Mouse (Mus musculus): ENCODE results near the gene Kcnq2. TPM values are rescaled to one million over a fixed set of nuclear protein-coding genes. Genes with fewer than 3 reads are reported as not detected.

Gene Kcnq2
- polyA plus RNA-seq, 1 experiment, result 0.32 TPM

DNA sequence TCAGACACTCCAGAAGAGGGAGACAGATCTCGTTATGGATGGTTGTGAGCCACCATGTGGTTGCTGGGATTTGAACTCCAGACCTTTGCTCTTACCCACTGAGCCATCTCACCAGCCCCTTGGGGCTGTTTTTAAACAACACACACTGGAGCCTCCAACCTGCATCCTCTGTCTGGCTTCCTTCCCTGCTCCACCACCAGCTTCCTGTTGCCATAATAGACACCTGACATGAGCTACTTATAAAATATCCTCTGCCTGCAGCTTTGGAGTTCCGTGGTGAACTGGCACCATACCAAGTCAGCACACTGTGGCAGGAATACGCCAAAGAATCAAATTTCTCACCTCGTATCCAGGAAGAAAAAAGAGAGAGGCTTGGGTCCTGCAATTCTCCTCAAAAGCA, 25.7 kb upstream of the Kcnq2 start:
- Histone ChIP-seq H3K4me3 (ENCODE audit: control insufficient read depth, insufficient read depth, low read length) (no peak overlapping the region), H3K36me3 (ENCODE audit: control insufficient read depth, insufficient read depth, low read length) (no peaks in the 10 kb centered on the region), H3K27ac (ENCODE audit: control insufficient read depth, insufficient read depth, low read length) (no peak overlapping the region), H3K27me3 (ENCODE audit: control insufficient read depth, insufficient read depth, low read length) (peaks cover 14% of the 10 kb centered on the region; the same call in 1 of the 2 replicates), H3K4me1 (replicated peaks; ENCODE audit: control insufficient read depth, insufficient read depth, low read length) (no peaks in the 10 kb centered on the region)
- no peak for DNase-seq
- TF ChIP-seq POLR2A (IDR thresholded peaks at IDR 0.05; ENCODE audit: control insufficient read depth, extremely low read depth, insufficient read depth, low read length, poor library complexity) (no peak), CTCF (IDR thresholded peaks at IDR 0.05; ENCODE audit: borderline replicate concordance, control insufficient read depth, extremely low read depth, insufficient read depth, low read length, poor library complexity) (no peak)
- WGBS, result 30% methylated on average over 4 of the region's 4 CpGs

DNA sequence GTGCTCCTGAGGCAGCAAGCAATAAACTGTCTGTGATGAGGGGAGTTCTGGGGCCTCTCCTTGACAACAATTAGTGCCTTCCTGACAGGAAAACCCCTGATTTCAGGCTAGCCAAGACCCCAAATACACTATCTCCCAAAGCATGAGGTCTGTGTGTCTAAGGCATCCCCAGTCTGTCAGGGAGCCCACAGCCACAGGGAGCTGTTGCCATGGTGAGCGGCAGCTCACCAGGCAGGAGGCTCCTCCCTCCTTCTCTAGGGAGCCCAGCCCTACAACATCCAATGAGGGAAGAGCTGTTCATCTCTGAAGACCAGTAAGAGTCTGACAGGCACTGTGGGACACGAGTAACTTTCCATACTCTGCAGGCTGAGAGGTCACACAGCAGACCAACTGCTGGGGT, 24.7 kb upstream of the Kcnq2 start:
- H3K27me3 ChIP-seq (ENCODE audit: control insufficient read depth, insufficient read depth, low read length), result peaks cover 14% of the 10 kb centered on the region; the same call in 1 of the 2 replicates
- no peak for DNase-seq

DNA sequence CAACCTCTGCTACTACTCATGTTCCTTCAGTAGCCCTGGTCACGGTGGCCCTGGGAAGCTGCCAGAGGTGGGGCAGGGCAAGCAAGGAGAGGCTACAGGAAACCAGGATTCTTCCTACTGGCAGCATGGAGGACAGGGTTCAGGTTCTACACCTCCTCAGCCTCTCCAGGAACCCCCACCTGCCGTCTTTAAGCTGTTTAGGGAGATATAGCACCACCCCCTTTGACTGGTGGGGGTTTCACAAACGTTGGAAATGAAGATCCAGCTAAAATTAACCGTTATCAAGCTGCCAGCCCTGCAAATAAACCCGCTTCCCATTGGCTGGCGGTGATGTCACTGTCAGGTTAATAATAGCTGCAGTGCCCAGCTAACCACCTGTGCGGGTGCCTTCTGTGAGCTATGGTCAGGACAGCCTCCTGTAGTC, 24.0 kb upstream of the Kcnq2 start:
- H3K27me3 ChIP-seq (ENCODE audit: control insufficient read depth, insufficient read depth, low read length), result peaks cover 14% of the 10 kb centered on the region; the same call in 1 of the 2 replicates
- 53% methylated on average over 7 of the region's 7 CpGs for WGBS
- no peaks in the 10 kb centered on the region for H3K36me3 ChIP-seq (ENCODE audit: control insufficient read depth, insufficient read depth, low read length)
- DNase-seq, result no peak
- no peak for TF ChIP-seq CTCF (IDR thresholded peaks at IDR 0.05; ENCODE audit: borderline replicate concordance, control insufficient read depth, extremely low read depth, insufficient read depth, low read length, poor library complexity)
- no peak for TF ChIP-seq POLR2A (IDR thresholded peaks at IDR 0.05; ENCODE audit: control insufficient read depth, extremely low read depth, insufficient read depth, low read length, poor library complexity)
- no peak overlapping the region for H3K27ac ChIP-seq (ENCODE audit: control insufficient read depth, insufficient read depth, low read length)
- H3K4me1 ChIP-seq (replicated peaks; ENCODE audit: control insufficient read depth, insufficient read depth, low read length), result no peaks in the 10 kb centered on the region
- H3K4me3 ChIP-seq (ENCODE audit: control insufficient read depth, insufficient read depth, low read length), result no peak overlapping the region

More for the DNA sequence above, 24.7 kb upstream of the Kcnq2 start:
- no peak overlapping the region for H3K4me3 ChIP-seq (ENCODE audit: control insufficient read depth, insufficient read depth, low read length)
- TF ChIP-seq POLR2A (IDR thresholded peaks at IDR 0.05; ENCODE audit: control insufficient read depth, extremely low read depth, insufficient read depth, low read length, poor library complexity) (no peak), CTCF (IDR thresholded peaks at IDR 0.05; ENCODE audit: borderline replicate concordance, control insufficient read depth, extremely low read depth, insufficient read depth, low read length, poor library complexity) (no peak)
- 40% methylated on average over 2 of the region's 2 CpGs for WGBS
- H3K4me1 ChIP-seq (replicated peaks; ENCODE audit: control insufficient read depth, insufficient read depth, low read length), result no peaks in the 10 kb centered on the region
- H3K27ac ChIP-seq (ENCODE audit: control insufficient read depth, insufficient read depth, low read length), result no peak overlapping the region
- H3K36me3 ChIP-seq (ENCODE audit: control insufficient read depth, insufficient read depth, low read length), result no peaks in the 10 kb centered on the region

DNA sequence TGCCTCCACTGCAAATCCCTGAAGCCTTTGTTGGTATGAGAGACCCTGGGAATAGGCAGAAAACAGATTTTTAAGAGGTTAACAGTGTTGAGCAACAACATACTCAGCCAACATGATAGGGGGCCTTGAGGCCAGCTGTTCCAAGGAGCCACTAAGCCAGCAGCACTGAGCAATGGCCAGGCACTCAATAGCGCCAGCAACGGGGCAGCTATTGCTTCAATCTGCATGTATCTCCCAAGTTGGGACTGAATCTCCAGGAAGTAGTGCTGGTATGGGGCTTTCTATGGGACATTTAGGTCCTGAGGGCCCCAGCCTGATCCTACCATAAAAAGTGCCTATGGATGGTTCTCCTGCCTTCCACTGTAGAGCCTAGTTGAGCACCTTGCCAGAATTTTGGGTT, 23.4 kb upstream of the Kcnq2 start:
- no peak for DNase-seq
- Histone ChIP-seq H3K4me1 (replicated peaks; ENCODE audit: control insufficient read depth, insufficient read depth, low read length) (no peaks in the 10 kb centered on the region), H3K27ac (ENCODE audit: control insufficient read depth, insufficient read depth, low read length) (no peak overlapping the region), H3K4me3 (ENCODE audit: control insufficient read depth, insufficient read depth, low read length) (no peak overlapping the region), H3K36me3 (ENCODE audit: control insufficient read depth, insufficient read depth, low read length) (no peaks in the 10 kb centered on the region), H3K27me3 (ENCODE audit: control insufficient read depth, insufficient read depth, low read length) (peaks cover 14% of the 10 kb centered on the region; the same call in 1 of the 2 replicates)
- WGBS, result 98% methylated on average over 2 of the region's 2 CpGs
- TF ChIP-seq CTCF (IDR thresholded peaks at IDR 0.05; ENCODE audit: borderline replicate concordance, control insufficient read depth, extremely low read depth, insufficient read depth, low read length, poor library complexity) (no peak), POLR2A (IDR thresholded peaks at IDR 0.05; ENCODE audit: control insufficient read depth, extremely low read depth, insufficient read depth, low read length, poor library complexity) (no peak)

DNA sequence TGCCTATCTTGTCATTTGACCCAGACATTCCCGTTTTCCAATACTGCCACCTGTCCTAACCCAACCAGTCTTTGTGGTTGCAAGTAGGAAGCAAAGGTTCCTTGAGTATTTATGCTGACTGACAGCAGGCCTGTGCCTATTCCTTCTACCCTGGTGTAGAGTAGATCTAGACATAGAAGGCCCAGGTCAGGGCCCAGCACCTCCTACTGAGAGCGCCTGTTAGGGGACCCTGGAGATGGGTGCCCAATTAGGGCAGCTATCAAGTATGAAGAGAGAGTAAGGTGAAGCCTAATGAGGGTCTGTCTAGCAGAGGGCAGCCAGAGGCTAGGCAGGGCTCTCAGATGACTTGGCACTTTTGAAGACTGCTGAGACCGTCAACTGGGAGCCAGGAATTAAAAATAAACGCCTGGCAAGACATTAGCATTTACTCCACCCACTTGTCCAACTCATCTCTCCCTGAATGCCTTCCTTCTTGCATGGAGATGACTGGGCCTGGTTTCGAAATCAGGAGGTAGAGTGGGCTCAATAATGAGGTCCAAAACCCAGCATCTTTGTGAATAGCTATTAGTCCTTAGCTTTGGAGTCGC, 22.7 kb upstream of the Kcnq2 start:
- no peaks in the 10 kb centered on the region for H3K4me1 ChIP-seq (replicated peaks; ENCODE audit: control insufficient read depth, insufficient read depth, low read length)
- no peak overlapping the region for H3K27ac ChIP-seq (ENCODE audit: control insufficient read depth, insufficient read depth, low read length)
- TF ChIP-seq POLR2A (IDR thresholded peaks at IDR 0.05; ENCODE audit: control insufficient read depth, extremely low read depth, insufficient read depth, low read length, poor library complexity), result no peak
- TF ChIP-seq CTCF (IDR thresholded peaks at IDR 0.05; ENCODE audit: borderline replicate concordance, control insufficient read depth, extremely low read depth, insufficient read depth, low read length, poor library complexity), result no peak
- WGBS, result 77% methylated on average over 6 of the region's 6 CpGs
- H3K27me3 ChIP-seq (ENCODE audit: control insufficient read depth, insufficient read depth, low read length), result peaks cover 14% of the 10 kb centered on the region; the same call in 1 of the 2 replicates
- H3K36me3 ChIP-seq (ENCODE audit: control insufficient read depth, insufficient read depth, low read length), result no peaks in the 10 kb centered on the region
- no peak overlapping the region for H3K4me3 ChIP-seq (ENCODE audit: control insufficient read depth, insufficient read depth, low read length)
- DNase-seq, result no peak

DNA sequence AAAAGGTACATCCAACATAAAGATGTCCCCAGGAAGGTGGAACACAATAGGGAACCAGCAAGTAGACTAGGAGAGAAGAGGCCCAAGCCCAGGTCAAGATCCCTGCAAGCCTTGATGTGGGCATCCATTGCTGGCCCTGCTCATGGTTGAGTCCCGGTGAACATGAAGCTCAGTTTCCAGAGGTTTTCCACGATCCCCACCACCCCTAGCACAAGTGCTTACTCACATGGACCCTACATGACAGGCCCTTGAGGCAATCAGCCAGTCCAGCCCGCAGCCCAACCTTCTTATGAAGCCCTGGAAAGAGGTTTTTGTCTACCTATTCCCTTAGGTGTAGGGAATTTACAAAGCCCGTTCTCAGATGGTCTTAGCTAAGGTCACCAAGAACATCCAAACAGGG, 22.1 kb upstream of the Kcnq2 start:
- Histone ChIP-seq H3K4me1 (replicated peaks; ENCODE audit: control insufficient read depth, insufficient read depth, low read length) (no peaks in the 10 kb centered on the region), H3K27me3 (ENCODE audit: control insufficient read depth, insufficient read depth, low read length) (peaks cover 14% of the 10 kb centered on the region; the same call in 1 of the 2 replicates), H3K4me3 (ENCODE audit: control insufficient read depth, insufficient read depth, low read length) (no peak overlapping the region), H3K36me3 (ENCODE audit: control insufficient read depth, insufficient read depth, low read length) (no peaks in the 10 kb centered on the region), H3K27ac (ENCODE audit: control insufficient read depth, insufficient read depth, low read length) (no peak overlapping the region)
- TF ChIP-seq POLR2A (IDR thresholded peaks at IDR 0.05; ENCODE audit: control insufficient read depth, extremely low read depth, insufficient read depth, low read length, poor library complexity) (no peak), CTCF (IDR thresholded peaks at IDR 0.05; ENCODE audit: borderline replicate concordance, control insufficient read depth, extremely low read depth, insufficient read depth, low read length, poor library complexity) (no peak)
- 93% methylated on average over 4 of the region's 4 CpGs for WGBS
- DNase-seq, result no peak
